Mouse (Mus musculus): ENCODE results near the gene Tnr.

Gene Tnr

GRCm38 (mm10) chr1:159523578-159523977 lies at the start of gene Tnr:
TSS of gene Tnr (plus strand) at chr1:159523769.
- DNase-seq (ENCODE audit: low spot score in 2 of 2), result peak; percentile 67 to 85

DNA sequence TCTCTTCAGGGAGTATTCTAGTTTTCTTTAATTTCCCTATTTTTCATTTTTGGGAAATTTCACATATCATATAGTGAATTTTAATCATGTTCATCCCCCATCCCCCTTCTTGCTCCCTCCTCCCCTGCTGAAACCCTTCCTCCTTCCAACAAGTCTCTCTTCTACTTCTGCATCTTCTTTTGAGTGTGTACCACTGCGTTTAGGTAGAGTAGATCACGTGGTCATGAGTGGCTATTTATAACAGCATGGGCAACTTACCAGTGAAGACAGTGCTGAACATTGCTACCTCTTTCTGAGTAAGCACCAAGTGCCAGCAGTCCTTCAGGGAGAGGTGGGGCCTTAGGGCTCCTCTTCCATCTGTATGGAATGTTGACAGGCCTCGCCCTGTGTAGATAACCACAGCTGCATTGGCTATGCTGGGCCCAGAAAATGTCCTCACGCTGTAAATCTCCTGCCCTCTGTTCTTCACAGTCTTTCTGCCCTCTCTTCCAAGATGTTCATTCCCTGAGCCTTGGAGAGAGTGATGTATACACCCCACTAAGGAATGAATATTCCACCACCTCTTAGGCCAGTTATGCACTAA lies 33.6 kb upstream of the Tnr start:
- DNase-seq (ENCODE audit: low spot score in 2 of 2), result no peak

GRCm38 (mm10) chr1:159492536-159492935 lies 31.0 kb upstream of the Tnr start:
- DNase-seq (ENCODE audit: low spot score in 2 of 2), result no peak

GRCm38 (mm10) chr1:159493720-159494499 lies 29.7 kb upstream of the Tnr start:
- no peak for DNase-seq (ENCODE audit: low spot score in 2 of 2)

GRCm38 (mm10) chr1:159498236-159498635 lies 25.3 kb upstream of the Tnr start:
- DNase-seq (ENCODE audit: low spot score in 2 of 2), result no peak

GRCm38 (mm10) chr1:159499806-159500460 lies 23.6 kb upstream of the Tnr start:
- DNase-seq (ENCODE audit: low spot score in 2 of 2), result peak in 1 of 2 experiments; percentile 42

DNA sequence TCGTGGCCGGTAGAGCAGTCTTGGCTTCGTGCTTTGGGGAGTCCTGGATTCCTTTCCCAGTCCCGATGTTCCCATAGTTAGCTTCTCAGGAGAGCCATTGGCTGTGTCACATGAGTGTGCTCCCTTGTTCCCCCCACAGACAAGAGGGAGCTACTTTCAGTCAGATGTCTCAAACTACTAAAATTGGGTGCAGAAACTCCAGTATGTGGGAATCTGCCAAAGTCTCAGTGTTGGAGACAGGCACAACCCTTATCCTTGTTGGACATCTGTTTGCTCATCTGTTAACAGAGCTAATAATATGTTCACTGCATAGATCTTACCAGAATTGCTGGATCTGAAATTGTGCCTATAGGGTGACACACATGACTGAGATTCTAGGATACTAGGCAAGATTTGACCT lies 21.7 kb upstream of the Tnr start:
- no peak for DNase-seq (ENCODE audit: low spot score in 2 of 2)

- no peak for DNase-seq (ENCODE audit: low spot score in 2 of 2)
These were observed 12.9 kb upstream of the Tnr start for GRCm38 (mm10) chr1:159510667-159511066.

- DNase-seq (ENCODE audit: low spot score in 2 of 2), result peak in 1 of 2 experiments; percentile 51
These were observed 5.9 kb upstream of the Tnr start for GRCm38 (mm10) chr1:159517647-159518046.

DNA sequence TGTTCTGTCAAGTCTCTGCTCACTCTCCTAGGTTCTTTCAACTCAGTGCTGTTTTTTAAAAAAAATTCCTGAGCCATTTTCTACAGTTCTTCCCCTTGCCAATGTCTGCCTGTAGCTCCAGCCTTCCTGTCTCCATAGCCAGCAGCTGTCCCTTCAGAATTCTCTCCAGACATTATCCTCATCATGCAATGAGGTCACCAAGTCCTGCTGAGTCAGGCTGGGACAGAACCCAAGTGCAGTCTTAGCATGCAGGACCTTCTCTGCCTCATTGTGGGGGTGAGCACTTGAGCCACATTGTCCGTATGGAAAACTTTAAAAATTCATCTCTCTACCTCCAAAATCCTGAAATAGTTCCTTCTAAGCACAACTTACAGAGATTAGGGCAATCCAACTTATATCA lies 4.4 kb upstream of the Tnr start:
- no peak for DNase-seq (ENCODE audit: low spot score in 2 of 2)

DNA sequence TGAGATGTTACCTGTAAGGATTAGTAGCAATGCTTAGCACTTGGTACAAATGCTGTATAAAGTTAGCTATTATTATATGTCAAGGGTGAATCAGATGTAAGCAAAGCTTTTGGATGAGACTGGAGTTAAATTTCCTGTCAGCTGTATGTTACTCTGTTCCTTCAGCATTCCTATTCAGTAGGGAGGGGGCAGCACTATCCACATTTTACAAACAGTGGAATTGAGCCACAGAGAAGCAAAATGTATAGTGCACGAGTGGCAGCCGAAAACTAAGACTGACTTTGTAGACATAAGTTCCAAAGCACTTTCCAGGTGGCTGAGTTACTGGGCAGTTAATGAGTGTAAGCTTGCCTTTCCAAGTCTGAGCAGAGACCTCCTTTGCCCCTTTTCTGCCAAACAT lies 500 bp upstream of the Tnr start:
- DNase-seq (ENCODE audit: low spot score in 2 of 2), result no peak

DNA sequence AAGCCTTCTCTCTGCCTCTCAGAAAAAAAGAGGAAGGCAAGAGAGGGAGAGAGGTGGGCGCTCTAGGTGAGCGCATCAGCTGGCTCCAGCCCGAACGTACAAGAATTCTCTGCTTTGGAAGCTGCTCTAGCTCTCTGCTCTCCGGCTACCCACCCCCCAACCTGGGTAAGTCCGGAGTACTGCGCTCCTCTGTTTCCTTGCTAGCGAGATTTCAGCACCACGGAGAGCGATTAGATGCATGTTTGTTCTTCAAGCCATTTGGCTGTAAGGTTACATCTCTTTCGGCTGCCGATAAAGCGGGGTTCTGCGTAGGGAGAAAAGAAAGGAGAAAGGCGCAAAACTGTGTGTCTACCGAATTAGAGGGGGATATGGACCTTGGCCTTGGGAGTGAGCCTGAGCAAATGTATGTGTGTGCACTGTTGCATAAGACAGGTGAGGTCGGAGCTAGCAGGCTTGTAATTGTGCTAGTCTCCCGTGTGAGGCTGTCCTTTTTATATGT lies 531 bp downstream of the Tnr start:
- peak in 1 of 2 experiments; percentile 32 for DNase-seq (ENCODE audit: low spot score in 2 of 2)

GRCm38 (mm10) chr1:159532841-159533569 lies 9.4 kb downstream of the Tnr start:
- DNase-seq (ENCODE audit: low spot score in 2 of 2), result no peak

GRCm38 (mm10) chr1:159535582-159535981 lies 12.0 kb downstream of the Tnr start:
- no peak for DNase-seq (ENCODE audit: low spot score in 2 of 2)

- DNase-seq (ENCODE audit: low spot score in 2 of 2), result no peak
These were observed 14.0 kb downstream of the Tnr start for GRCm38 (mm10) chr1:159537541-159537940.

DNA sequence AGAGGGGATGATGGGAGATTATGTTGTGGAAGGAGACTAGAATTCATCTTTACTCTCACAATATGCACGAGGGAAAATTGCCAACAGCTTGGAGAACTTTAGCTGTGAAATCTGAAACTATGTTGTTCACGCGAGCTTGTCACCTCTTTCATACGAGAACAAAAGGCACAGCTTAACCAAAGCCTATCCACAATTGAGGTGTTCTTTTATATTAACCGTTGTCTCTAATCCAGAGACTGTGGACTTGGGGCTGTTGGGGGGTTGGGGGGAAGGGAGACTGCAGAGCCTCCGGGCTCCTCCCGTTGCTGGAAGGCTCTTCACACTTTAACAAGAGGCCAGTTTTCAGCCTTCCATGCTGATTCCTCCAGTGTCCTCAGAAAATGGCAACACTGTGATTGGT lies 14.5 kb downstream of the Tnr start:
- no peak for DNase-seq (ENCODE audit: low spot score in 2 of 2)

- no peak for DNase-seq (ENCODE audit: low spot score in 2 of 2)
These were observed 22.0 kb downstream of the Tnr start for GRCm38 (mm10) chr1:159545470-159546145.

DNA sequence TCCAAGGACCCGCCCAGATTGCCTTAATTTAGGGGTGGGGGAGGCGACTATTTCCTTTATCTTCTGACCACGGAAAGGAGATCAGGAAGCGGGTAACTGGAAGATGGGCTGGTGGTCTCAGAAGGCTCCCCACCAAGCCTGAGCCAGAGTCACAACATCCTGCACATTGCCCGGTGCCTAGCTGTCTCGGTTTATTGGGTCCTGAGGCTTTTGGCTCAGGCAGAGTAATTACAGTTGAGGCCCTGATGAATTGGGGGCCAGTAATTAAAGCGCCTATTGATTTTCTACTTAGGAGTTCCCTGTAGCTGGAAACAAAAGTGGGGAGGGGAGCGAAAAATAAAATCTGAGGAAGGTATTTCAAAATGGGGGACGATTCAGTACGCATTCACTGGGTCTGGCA lies 27.5 kb downstream of the Tnr start:
- DNase-seq (ENCODE audit: low spot score in 2 of 2), result no peak

DNA sequence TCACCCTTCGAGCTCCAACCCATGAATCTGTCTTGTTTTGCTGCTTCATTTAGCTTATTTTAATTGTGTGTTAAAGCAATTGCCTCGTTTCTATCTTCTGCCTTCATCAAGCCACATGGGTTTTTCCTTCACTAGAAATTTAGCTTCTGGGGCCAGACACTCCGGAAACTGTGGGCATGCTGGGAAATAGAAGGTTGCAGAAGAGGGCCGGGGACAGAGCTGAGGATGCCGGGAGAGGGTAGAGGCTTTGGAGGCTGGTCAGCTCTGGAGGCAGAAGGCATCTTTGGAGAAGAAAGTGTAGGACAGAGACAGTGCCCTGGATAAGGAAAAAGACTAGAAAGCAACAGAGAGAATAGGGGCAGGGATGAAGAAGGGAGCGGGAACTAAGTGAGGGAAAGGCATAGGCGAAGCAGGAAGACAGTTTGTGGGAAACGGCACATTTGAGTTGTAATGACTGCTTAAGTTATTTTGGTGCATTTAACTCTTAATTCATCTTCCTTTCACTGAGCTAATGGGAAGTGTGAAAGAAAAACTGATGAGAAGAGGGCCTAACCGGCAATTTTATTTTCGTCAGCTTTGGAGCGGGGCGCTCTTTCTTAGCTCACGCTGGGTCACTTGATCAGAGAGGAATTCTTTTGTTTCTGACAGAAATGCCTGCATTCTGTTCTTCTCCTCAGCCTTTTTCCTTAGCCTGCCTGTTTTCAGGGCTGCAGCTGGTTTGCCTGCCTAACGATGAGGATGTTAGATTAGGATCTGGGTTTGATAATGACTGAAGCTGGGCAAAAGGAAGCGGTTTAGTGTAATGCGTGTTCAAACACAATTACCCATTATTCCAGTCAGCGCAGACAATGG lies 28.2 kb downstream of the Tnr start:
- DNase-seq (ENCODE audit: low spot score in 2 of 2), result no peak

DNA sequence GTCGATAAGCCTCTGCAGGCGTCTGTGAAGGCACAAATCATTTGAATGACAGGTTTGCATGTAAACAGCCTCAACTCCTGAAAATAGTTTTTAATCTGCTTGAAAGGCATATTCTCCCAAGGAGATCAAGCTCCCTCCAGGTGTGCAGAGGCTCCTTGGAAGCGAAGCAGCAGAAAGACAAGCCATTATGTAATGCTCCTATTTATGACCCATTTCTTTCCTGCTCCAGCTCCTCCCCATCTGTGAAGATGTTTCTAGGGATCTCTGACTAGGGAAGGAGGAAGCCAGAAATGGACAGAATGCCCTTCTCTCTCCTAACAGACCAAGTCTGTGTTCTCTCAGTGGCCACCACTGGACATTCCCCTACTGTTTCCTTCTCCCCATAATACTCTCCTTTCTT lies 38.0 kb downstream of the Tnr start:
- no peak for DNase-seq (ENCODE audit: low spot score in 2 of 2)

GRCm38 (mm10) chr1:159565129-159565528 lies 41.6 kb downstream of the Tnr start:
- no peak for DNase-seq (ENCODE audit: low spot score in 2 of 2)
